Mouse (Mus musculus): ENCODE data around the gene Tesk1. TPM values are rescaled to one million over a fixed set of nuclear protein-coding genes. Genes with fewer than 3 reads are reported as not detected.

The Tesk1 gene
- total and polyA plus RNA-seq, 2 experiments = 3.0 to 28.3 TPM

DNA sequence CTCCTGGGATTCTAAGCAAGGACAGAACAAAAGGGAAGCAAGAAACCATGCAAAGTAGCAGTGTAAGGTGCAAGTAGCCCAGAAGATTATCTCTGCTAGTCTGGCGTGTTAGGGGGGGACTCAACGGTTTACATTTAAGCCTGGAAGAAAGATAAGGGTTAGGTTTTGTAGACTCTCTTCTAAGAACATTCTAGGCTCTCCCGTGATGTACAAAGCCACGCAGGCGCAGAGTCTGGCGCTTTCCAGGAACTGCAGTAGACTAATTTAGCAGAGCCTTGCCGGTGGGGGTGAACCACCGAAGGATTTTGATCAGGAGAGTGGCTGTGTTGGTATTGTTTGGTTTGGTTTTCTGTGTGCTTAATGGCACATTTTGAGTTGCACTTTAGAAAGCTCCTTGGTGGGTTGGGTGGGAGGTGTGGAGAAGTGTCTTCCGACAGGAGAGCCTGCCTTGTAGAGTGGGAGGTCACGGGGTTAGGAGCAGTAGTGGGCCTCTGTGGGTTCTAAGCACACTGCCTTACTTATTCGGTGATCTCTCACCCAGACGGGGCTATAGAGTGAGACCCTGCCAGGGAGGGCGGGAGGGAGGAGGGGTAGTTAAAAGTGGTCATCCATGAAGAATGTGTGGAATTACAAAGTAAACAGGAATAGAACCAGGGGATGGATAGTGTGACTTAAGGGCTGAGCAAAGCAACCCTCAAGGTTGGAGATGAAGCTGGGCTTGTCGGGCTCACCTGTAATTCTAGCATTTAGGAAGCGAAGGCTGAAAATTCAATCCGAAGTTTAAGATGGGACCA is 24.3 kb upstream of the Tesk1 start:
- no peak overlapping the region for H3K9ac ChIP-seq (ENCODE audit: low read depth, low read length)
- no peaks in the 10 kb centered on the region for H3K27me3 ChIP-seq (ENCODE audit: control insufficient read depth, insufficient read depth, low read length)
- WGBS = 86% methylated on average over 16 of the region's 16 CpGs
- no peak for DNase-seq (ENCODE audit: extremely low read depth, low read depth, low spot score)
- H3K79me2 ChIP-seq (ENCODE audit: control insufficient read depth, insufficient read depth, low read length) = peaks cover 7% of the 10 kb centered on the region; the same call in 1 of the 2 replicates
- H3K36me3 ChIP-seq (ENCODE audit: control insufficient read depth, insufficient read depth, low read length) = peaks cover 2% of the 10 kb centered on the region
- no peak overlapping the region for H3K4me3 ChIP-seq (ENCODE audit: insufficient read depth, low read depth, low read length)
- H3K4me1 ChIP-seq (ENCODE audit: control insufficient read depth, insufficient read depth, low read length) = peaks cover 21% of the 10 kb centered on the region
- TF ChIP-seq POLR2A (IDR thresholded peaks at IDR 0.05; ENCODE audit: extremely low read depth, insufficient read depth, low read length) (no peak), CTCF (IDR thresholded peaks at IDR 0.05; ENCODE audit: low read depth, low read length) (no peak)
- peak overlapping the region; percentile 22; the same call in 1 of the 2 replicates for H3K27ac ChIP-seq (replicated peaks; ENCODE audit: insufficient read depth, low read depth, low read length)

- H3K4me1 ChIP-seq (ENCODE audit: control insufficient read depth, insufficient read depth, low read length) = peaks cover 27% of the 10 kb centered on the region
- no peaks in the 10 kb centered on the region for H3K27me3 ChIP-seq (ENCODE audit: control insufficient read depth, insufficient read depth, low read length)
- no peak overlapping the region for H3K4me3 ChIP-seq (ENCODE audit: insufficient read depth, low read depth, low read length)
- WGBS = 35% methylated on average over 4 of the region's 4 CpGs
- H3K36me3 ChIP-seq (ENCODE audit: control insufficient read depth, insufficient read depth, low read length) = no peaks in the 10 kb centered on the region
- DNase-seq (ENCODE audit: extremely low read depth, low read depth, low spot score) = no peak
- H3K9ac ChIP-seq (ENCODE audit: low read depth, low read length) = no peak overlapping the region
- 0 out of 2 replicates have a peak, but pooled peaks cover 7% of the 10 kb centered on the region for H3K79me2 ChIP-seq (ENCODE audit: control insufficient read depth, insufficient read depth, low read length)
- TF ChIP-seq CTCF (IDR thresholded peaks at IDR 0.05; ENCODE audit: low read depth, low read length) (no peak), POLR2A (IDR thresholded peaks at IDR 0.05; ENCODE audit: extremely low read depth, insufficient read depth, low read length) (no peak)
- peak overlapping the region; percentile 86 for H3K27ac ChIP-seq (replicated peaks; ENCODE audit: insufficient read depth, low read depth, low read length)
Observed at GRCm38 (mm10) chr4:43418450-43418849, 23.3 kb upstream of the Tesk1 start.

GRCm38 (mm10) chr4:43418973-43419656 is 22.6 kb upstream of the Tesk1 start:
- Histone ChIP-seq H3K27me3 (ENCODE audit: control insufficient read depth, insufficient read depth, low read length) (no peaks in the 10 kb centered on the region), H3K4me3 (ENCODE audit: insufficient read depth, low read depth, low read length) (no peak overlapping the region), H3K4me1 (ENCODE audit: control insufficient read depth, insufficient read depth, low read length) (peaks cover 32% of the 10 kb centered on the region), H3K27ac (replicated peaks; ENCODE audit: insufficient read depth, low read depth, low read length) (peak overlapping the region; percentile 86), H3K9ac (ENCODE audit: low read depth, low read length) (peak overlapping the region; percentile 29), H3K36me3 (ENCODE audit: control insufficient read depth, insufficient read depth, low read length) (peaks cover under 1% of the 10 kb centered on the region; the same call in 1 of the 2 replicates), H3K79me2 (ENCODE audit: control insufficient read depth, insufficient read depth, low read length) (0 out of 2 replicates have a peak, but pooled peaks cover 7% of the 10 kb centered on the region)
- TF ChIP-seq CTCF (IDR thresholded peaks at IDR 0.05; ENCODE audit: low read depth, low read length) (0 out of 2 replicates have a peak, but pooled peaks have one; percentile 12), POLR2A (IDR thresholded peaks at IDR 0.05; ENCODE audit: extremely low read depth, insufficient read depth, low read length) (0 out of 2 replicates have a peak, but pooled peaks have one; percentile 19)
- peak; percentile 84 for DNase-seq (ENCODE audit: extremely low read depth, low read depth, low spot score)
- WGBS = 9% methylated on average over 15 of the region's 15 CpGs

- TF ChIP-seq POLR2A (IDR thresholded peaks at IDR 0.05; ENCODE audit: extremely low read depth, insufficient read depth, low read length) = no peak
- TF ChIP-seq CTCF (IDR thresholded peaks at IDR 0.05; ENCODE audit: low read depth, low read length) = no peak
- Histone ChIP-seq H3K79me2 (ENCODE audit: control insufficient read depth, insufficient read depth, low read length) (0 out of 2 replicates have a peak, but pooled peaks cover 7% of the 10 kb centered on the region), H3K9ac (ENCODE audit: low read depth, low read length) (peak overlapping the region; percentile 43), H3K27me3 (ENCODE audit: control insufficient read depth, insufficient read depth, low read length) (no peaks in the 10 kb centered on the region), H3K27ac (replicated peaks; ENCODE audit: insufficient read depth, low read depth, low read length) (peak overlapping the region; percentile 86), H3K4me3 (ENCODE audit: insufficient read depth, low read depth, low read length) (no peak overlapping the region), H3K4me1 (ENCODE audit: control insufficient read depth, insufficient read depth, low read length) (peaks cover 32% of the 10 kb centered on the region), H3K36me3 (ENCODE audit: control insufficient read depth, insufficient read depth, low read length) (peaks cover 7% of the 10 kb centered on the region; the same call in 1 of the 2 replicates)
- WGBS = 23% methylated on average over 9 of the region's 9 CpGs
- DNase-seq (ENCODE audit: extremely low read depth, low read depth, low spot score) = peak; percentile 77
Observed at GRCm38 (mm10) chr4:43419801-43420281, 21.9 kb upstream of the Tesk1 start.

DNA sequence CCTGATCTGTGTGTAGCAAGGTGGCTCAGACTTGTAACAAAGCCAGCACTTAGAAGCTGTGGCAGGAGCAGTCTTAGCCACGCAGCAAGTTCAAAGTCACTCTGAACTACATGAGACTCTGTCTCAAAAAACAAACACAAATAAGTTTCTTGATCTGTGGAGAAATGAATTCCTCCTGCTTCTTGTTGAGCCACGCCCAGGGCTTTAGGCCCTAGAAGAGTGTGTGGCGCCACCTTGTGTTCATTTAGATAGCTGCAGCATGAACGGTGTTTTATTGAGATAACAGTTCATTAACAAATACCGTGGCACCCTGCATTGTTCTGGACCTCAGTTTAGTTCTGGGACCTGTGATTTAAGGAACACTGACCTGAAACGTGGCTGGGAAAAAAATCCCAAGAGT is 21.4 kb upstream of the Tesk1 start:
- H3K36me3 ChIP-seq (ENCODE audit: control insufficient read depth, insufficient read depth, low read length) = peaks cover 10% of the 10 kb centered on the region
- TF ChIP-seq CTCF (IDR thresholded peaks at IDR 0.05; ENCODE audit: low read depth, low read length) = peak; percentile 74
- TF ChIP-seq POLR2A (IDR thresholded peaks at IDR 0.05; ENCODE audit: extremely low read depth, insufficient read depth, low read length) = no peak
- H3K27ac ChIP-seq (replicated peaks; ENCODE audit: insufficient read depth, low read depth, low read length) = peak overlapping the region; percentile 86
- 0 out of 2 replicates have a peak, but pooled peaks cover 3% of the 10 kb centered on the region for H3K79me2 ChIP-seq (ENCODE audit: control insufficient read depth, insufficient read depth, low read length)
- peak; percentile 76 for DNase-seq (ENCODE audit: extremely low read depth, low read depth, low spot score)
- under 1% methylated on average over 6 of the region's 6 CpGs for WGBS
- no peak overlapping the region for H3K9ac ChIP-seq (ENCODE audit: low read depth, low read length)
- H3K4me1 ChIP-seq (ENCODE audit: control insufficient read depth, insufficient read depth, low read length) = peaks cover 32% of the 10 kb centered on the region
- H3K4me3 ChIP-seq (ENCODE audit: insufficient read depth, low read depth, low read length) = no peak overlapping the region
- H3K27me3 ChIP-seq (ENCODE audit: control insufficient read depth, insufficient read depth, low read length) = no peaks in the 10 kb centered on the region

Measured in liver, adult 2 months (tissue).